Mouse (Mus musculus): ENCODE data around the gene Chd9.
"Not testable (repeated sequence)": the region's sequence is repeated elsewhere in the genome, so short reads cannot be mapped to it uniquely, and the experiment has no call there.

Chd9 gene

DNA sequence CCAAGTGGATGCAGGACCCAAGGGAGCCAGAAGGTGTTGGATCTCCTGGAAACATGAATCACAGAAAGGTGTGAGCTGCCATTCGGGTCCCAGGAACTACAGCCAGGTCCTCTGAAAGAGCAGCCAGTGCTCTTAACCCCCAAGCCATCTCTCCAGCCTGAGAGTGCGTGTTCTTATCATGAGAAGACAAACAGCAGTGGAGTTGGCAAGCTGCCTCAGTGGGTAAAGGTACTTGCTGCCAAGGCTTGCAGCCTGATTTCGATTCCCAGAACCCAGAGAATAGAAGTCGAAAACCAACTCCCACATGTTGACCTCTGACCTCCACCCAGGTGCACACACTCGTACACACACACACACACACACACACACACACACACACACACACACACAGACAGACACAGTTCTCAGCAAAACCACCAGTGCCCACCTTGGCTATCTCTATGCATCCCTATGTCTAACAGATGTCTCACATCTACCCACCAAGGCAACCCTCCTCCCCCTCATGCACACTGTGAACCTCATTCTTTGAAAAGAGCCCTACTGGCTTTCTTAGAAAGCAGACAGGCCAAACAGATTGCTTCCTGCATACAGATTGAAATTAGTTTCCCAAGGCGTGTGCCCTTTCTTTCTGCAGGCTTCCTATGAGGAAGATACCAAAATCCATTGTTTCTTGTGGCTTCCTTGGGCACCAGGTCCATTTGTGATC is 43.4 kb downstream of the Chd9 start:
- no peak for DNase-seq (ENCODE audit: low spot score)

DNA sequence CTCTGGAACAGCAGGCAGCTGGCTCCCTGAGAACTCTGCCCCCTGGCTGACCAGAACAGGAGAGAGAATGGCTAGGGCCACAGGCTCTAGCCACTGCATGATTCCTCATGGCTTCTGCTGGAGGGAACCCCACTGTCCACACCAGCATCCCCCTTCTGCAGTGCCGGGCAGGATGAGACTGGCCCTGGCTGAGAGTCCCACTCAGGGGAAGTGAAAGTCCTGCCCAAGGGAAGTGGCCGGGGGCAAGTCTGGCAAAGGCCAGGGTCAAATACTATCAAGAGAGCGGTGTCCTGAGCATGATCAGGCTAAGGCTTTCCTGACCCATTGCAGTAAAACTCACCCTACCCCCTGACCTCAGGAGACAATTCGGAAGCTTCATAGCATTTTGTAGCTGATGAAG is 44.9 kb downstream of the Chd9 start:
- no peak for DNase-seq (ENCODE audit: low spot score)

- peak; percentile 47 for DNase-seq (ENCODE audit: low spot score)
Measured at GRCm38 (mm10) chr8:90876213-90876721, 48.1 kb downstream of the Chd9 start.

DNA sequence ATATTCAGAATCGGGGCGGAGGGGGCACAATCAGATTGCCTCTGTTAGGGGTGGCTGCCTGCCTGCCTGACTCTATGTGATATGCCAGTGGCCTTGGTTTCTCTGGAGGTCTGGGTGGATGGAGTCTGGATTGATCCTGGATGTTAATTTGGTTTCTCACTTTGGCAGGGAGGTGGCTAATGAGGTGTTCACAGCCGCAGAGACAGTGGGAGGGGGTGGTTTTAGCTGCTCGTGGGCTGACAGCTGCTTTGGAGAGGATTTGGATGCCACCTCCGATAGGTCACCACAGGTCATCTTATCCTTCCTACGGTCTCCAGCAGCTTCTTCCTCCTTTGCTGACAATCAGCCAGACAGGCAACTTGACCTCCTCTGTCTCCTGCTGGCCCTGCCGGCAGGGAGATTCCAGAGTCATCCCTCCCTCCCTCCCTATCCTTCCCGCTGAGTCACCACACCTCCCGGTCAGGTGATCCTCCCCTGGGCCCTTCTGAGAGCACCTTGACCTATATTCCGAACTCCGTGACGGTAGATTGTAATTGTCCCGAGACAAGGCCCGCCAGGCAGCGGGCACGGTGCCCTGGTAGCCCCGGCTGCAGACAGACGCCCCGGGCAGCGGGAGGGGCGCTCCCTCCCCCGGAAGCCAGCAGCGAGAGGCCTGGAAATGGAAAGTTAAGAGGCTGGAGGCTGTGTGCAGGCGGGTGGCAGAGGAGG is 48.7 kb downstream of the Chd9 start:
- peak; percentile 63 for DNase-seq (ENCODE audit: low spot score)

GRCm38 (mm10) chr8:90877430-90877975 is 49.4 kb downstream of the Chd9 start:
- peak; percentile 53 for DNase-seq (ENCODE audit: low spot score)

DNA sequence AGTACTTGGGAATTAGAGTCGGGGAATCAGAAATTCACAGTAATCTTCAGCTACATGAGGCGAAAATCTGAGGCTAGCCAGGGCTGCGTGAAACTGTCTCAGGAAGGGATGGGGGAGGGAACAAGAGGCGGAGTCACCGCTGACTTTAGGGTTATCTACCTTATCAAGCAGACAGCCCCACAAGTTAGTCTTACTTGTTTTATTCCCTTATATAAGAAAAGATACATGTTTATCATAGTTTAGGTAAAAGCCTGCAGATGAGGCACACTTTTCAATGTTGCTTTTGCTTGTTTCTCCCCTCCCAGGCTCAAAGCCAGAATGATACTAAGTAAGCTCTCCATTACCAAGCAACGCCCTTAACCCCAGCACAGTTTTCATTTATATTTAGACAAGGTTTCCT is 50.4 kb downstream of the Chd9 start:
- DNase-seq (ENCODE audit: low spot score), result no peak

GRCm38 (mm10) chr8:90880041-90880440 is 51.9 kb downstream of the Chd9 start:
- DNase-seq (ENCODE audit: low spot score), result no peak

DNA sequence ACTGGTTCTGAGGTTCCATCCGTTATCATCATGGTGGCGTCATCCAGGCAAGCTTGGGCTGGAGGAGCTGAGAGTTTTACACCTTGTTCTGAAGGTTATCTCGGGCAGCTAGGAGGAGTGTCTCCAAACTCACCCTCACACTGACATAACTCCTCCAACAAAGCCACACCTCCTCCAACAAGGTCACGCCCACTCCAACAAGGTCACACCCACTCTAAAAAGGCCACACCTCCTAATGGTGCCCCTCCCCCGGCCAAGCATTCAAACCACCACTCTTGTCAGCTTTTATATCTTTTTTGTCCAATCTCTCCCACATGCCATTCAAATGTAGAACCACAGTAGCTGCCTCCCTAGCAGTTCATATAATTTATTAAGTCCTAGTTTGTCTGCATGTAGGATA is 53.0 kb downstream of the Chd9 start:
- no peak for DNase-seq (ENCODE audit: low spot score)

DNA sequence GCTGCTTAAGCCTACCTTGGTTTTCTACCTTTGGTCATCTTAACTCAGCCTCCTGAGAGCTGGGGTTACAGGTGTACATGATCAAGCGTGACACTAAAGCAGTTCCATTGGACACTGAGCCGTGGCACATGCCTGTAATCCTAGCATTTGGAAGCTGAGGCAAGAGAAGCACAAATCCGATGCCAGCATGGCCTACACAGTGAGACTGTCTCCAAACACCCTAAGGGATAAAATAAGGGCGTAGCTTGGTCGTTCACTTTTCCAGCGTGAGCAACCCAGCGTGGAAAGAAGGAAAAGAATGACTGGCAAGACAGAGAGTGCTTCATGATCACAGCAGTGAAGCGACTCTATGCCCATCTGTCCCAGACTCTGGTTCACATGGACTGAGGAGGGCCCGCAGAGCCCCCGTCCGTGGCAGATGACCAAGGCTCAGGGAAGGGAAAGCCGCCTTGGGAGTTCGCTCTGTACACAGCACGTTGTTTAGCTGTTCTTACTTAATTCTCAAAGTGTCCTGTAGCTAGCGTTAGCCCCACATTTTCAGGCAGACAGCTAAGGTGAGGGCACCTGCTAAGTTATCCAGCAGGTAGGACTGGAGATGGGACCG is 54.0 kb downstream of the Chd9 start:
- no peak for DNase-seq (ENCODE audit: low spot score)

- no peak for DNase-seq (ENCODE audit: low spot score)
Measured at GRCm38 (mm10) chr8:90885671-90886368, 57.7 kb downstream of the Chd9 start.

GRCm38 (mm10) chr8:90886369-90886712 is 58.2 kb downstream of the Chd9 start:
- not testable (repeated sequence) for DNase-seq (ENCODE audit: low spot score)

DNA sequence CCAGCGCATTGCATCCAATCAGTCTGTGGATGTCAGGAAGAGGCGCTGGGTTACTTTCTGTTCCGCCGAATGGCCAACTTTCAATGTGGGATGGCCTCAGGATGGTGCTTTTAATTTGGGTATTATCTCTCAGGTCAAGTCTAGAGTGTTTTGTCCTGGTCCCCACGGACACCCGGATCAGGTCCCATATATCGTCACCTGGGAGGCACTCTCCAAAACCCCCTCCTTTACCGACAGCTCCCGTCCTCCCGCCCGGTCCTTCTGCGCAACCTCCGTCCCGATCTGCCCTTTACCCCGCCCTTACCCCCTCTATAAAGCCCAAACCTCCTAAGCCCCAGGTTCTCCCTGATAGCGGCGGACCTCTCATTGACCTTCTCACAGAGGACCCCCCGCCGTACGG is 59.2 kb downstream of the Chd9 start:
- not testable (repeated sequence) for DNase-seq (ENCODE audit: low spot score)

DNA sequence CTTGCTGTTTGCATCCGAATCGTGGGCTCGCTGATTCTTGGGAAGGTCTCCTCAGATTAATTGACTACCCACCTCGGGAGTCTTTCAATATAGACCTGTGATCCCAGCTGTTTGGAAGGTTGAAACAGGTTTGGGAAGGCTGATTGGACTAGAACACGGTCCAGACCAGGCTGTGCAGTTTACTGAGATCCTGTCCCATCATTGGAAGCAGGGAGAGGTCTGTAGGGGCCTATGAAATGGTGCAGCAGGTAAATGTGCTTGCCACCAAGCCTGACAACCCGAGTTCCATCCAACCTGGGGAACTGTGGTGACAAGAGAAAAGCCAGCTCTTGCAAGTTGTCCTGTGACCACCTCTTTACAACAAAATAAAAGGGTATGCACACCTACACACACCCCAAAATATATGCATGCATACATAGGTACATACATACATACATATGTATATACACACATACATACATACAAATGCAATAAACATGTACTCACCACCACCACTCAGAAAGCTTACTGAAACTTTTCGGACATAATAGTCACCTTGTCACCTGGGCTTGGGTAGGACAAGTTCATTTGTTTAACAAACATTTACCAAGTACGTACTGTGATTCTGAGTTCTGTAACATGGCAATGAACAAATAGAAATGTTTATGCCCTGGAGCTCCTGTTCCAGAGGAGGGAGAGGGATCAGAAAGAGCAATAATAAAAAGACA is 63.9 kb downstream of the Chd9 start:
- DNase-seq (ENCODE audit: low spot score), result no peak

DNA sequence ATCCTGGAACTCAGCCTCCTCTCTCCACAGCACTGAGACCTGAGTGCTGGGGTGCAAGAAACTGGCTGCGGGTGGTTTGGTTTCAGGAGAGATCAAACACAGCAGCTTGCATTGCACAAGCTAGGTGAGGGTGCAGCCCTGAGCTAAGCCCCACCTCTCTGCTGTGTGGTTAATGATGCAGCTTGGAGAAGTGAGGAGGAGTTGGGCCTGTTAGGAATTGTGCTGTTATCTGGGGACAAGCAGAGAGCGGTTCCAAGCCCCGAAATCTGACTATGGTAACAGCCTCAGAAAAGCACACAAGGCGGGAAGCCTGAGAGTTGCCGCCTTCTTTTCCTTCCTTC is 64.4 kb downstream of the Chd9 start:
- no peak for DNase-seq (ENCODE audit: low spot score)

DNA sequence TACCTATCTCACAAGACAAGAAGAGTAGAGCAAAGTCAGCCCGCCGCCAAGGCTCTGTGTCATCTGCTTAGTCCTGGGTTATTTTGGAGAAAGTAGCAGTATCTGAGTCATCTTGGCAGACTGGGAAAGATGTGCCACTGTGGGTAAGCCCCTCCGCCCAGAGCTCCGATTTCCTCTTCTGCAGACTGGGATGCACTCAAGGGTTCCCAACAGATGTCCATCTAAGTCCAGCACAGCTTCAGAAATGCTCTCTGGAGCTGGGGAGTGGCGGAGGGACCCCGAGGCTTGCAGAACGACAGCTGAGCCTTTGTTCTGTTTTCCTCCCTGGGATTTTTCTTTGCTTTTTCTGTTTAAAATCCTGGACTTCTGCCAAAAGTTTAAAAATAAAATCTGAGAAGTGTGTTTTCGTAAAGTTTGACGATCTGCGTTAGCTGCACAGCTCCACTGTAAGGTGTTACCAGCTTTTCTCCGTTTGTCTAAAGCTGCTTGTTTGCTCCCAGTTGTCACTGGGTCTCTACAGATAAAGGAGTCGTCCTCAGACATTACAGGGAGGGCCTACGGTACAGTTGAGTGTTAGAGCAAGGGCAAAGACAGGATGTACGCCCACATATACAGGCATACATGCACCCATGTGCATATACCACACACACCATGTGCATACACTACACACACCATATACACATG is 66.2 kb downstream of the Chd9 start:
- no peak for DNase-seq (ENCODE audit: low spot score)

DNA sequence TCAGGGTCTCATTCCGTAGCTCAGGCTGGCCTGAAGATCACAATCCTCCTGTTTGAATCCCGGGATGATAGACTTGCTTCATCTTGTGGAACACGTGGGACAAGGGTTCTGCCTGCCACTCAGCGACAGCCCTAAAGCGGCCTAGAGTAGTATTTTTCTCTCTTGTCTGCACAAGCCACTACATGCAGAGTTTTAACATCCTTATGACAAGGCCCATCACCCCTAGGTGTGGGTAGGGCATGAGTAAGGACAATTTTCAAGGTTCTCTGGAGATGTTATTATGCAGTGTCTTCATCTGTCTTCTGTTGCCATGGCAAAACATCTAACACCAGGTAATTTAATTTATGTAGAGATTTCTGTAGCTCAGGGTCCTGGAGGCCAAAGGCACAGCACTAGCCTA is 69.2 kb downstream of the Chd9 start:
- DNase-seq (ENCODE audit: low spot score), result no peak

DNA sequence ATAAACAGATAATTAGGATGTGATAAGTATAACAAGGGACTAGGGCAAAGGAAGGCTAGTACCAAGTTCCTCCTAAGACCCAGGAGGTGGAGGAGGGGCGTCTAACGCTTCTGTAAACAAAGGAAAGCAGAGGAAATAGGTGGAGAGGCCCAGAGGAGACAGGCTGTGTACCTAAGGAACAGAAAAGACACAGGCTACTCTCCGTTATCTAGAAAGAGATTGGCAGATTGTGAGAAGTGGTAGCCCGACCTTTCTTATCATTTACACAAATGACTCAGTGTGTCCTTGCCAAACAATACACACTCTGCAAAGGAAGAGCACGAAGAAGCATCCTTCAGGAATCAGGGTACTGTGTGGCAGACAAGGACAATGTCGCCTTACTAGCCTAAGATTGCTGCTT is 70.4 kb downstream of the Chd9 start:
- peak; percentile 35 for DNase-seq (ENCODE audit: low spot score)

DNA sequence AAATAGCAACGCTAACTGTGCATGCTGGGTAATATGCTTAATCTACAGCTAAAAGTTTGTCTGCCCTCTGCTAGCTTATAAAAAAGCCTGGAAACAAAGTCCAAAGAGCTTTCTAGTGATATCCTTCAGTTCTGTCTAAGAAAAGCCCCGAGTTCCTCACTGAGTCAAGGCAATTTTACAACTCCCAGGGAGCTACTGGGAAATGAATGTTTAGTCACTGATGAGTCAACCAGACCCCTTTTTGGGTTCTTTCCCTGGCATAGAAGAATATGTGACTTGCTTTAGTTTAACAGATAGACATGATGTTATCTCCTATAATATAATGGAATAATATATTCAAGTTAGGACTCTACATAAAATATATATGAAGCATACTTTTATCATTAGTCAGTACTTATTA is 73.8 kb downstream of the Chd9 start:
- no peak for DNase-seq (ENCODE audit: low spot score)

DNA sequence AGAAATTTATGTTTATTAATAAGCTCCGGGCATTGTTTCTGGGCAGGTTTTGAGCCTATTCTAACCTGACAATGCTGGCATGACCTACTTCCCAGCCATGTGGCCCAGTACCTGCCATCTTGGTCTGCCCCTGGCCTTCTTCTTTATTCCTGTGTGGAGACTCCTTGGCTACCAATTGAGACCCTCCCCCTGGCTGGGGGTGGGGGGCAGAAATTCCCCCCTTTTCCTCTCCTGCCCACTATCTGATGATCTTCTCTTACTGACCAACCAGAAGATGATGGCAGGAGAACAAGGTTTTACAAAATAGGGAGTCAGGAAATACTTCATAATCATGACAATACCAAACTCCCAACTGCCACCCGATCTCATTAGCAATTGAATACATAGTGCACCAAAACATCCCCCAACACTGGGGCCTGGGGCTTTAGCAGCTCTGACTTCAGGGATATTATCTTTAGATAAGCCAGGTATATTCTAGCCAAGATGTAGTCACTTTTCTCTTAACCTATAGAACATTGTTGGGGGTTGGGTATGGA is 76.1 kb downstream of the Chd9 start:
- no peak for DNase-seq (ENCODE audit: low spot score)

GRCm38 (mm10) chr8:90906922-90907321 is 78.8 kb downstream of the Chd9 start:
- no peak for DNase-seq (ENCODE audit: low spot score)

DNA sequence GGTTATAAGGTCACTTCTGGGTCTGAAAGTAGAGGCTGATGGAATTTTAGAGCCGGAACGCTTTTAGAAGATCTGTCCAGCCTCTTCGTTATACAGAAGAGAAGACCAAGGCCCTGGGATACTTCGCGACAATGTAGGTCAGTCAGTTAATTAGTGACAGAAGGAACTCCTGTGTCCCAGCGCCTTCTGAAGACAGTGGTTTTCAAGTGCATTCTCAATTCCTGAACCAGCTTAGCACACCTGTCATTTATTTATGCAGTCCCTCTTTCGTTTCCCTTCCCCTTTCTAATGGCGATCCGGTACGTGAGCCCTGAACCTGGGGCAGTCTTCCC is 79.3 kb downstream of the Chd9 start:
- peak; percentile 13 for DNase-seq (ENCODE audit: low spot score)
